In the genomic region with DNA sequence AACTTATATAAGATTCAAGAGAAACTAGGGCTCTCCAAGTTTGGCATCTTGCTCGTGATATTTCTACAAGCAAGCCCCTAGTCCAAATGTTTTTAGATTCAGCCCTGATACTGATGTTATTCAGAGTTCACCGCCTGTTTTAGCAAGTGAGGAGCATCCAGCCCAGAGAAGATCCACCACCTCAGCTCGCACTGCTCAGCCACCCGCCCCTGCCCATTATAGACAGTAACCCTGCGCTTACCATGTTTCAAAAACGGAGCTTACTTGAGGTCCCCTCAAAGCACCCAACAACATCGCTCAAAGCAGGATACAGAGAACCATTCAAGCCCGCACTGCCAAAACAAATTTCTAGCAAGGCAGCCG, we compare ENCODE assay signal across 8 mouse cellular contexts. TPM values are rescaled to one million over a fixed set of nuclear protein-coding genes. Genes with fewer than 3 reads are reported as not detected.
DNase-seq lines count a peak whose midpoint lies in the region; ATAC-seq and TF ChIP-seq lines count a peak whose summit lies in the region.

No protein-coding gene starts in this region.

- peak overlapping the region; percentile 63 for H3K4me3 ChIP-seq in erythroblast, embryonic 14.5 days (replicated peaks)
- H3K4me3 ChIP-seq in spleen, adult 2 months (ENCODE audit: extremely low read depth, insufficient read depth, insufficient read length) = peak overlapping the region; percentile 69
- peak overlapping the region; percentile 67 for H3K4me3 ChIP-seq in liver, embryonic 11.5 days (ENCODE audit: low read depth, low read length)

- no peaks in the 10 kb centered on the region for H3K27me3 ChIP-seq in erythroblast, embryonic 14.5 days (ENCODE audit: control insufficient read depth)
- H3K27me3 ChIP-seq in spleen, adult 2 months (ENCODE audit: control insufficient read depth, insufficient read depth, low read length) = no peaks in the 10 kb centered on the region
- H3K27me3 ChIP-seq in liver, embryonic 11.5 days (replicated peaks; ENCODE audit: control insufficient read depth, insufficient read depth, low read length) = no peaks in the 10 kb centered on the region

- no peaks in the 10 kb centered on the region for H3K9me3 ChIP-seq in erythroblast, embryonic 14.5 days (ENCODE audit: control insufficient read depth, low read length)
- no peaks in the 10 kb centered on the region for H3K9me3 ChIP-seq in liver, embryonic 11.5 days (ENCODE audit: control insufficient read depth, low read length)

- TF ChIP-seq POLR2A in spleen, adult 2 months (IDR thresholded peaks at IDR 0.05; ENCODE audit: low read depth, low read length) = no peak

- H3K9ac ChIP-seq in liver, embryonic 11.5 days (ENCODE audit: low read depth, low read length) = peak overlapping the region; percentile 70

- no peak for DNase-seq in spleen, adult 2 months (ENCODE audit: low read depth in 1 of 2, low spot score in 2 of 2)
- no peak for DNase-seq in spleen, adult 12 weeks (ENCODE audit: low spot score)
- no peak for DNase-seq in liver, embryonic 11.5 days (ENCODE audit: low spot score)
- no peak for DNase-seq in embryo, embryonic 10 days (ENCODE audit: low spot score)
- DNase-seq in layer of hippocampus, postnatal 10 days (ENCODE audit: low spot score in 2 of 2) = no peak
- no peak for DNase-seq in thymus, postnatal 0 days (ENCODE audit: low spot score)

- TF ChIP-seq CTCF in spleen, adult 2 months (IDR thresholded peaks at IDR 0.05; ENCODE audit: extremely low read depth, insufficient read depth, insufficient read length, insufficient replicate concordance) = no peak

- peak overlapping the region; percentile 75 for H3K4me2 ChIP-seq in liver, embryonic 11.5 days

- H3K4me1 ChIP-seq in erythroblast, embryonic 14.5 days (ENCODE audit: control insufficient read depth) = peaks cover 18% of the 10 kb centered on the region
- no peaks in the 10 kb centered on the region for H3K4me1 ChIP-seq in spleen, adult 2 months (ENCODE audit: control insufficient read depth, insufficient read depth, insufficient read length)
- peaks cover 5% of the 10 kb centered on the region; the same call in 1 of the 2 replicates for H3K4me1 ChIP-seq in liver, embryonic 11.5 days (replicated peaks; ENCODE audit: control insufficient read depth, insufficient read depth, low read length)

- H3K27ac ChIP-seq in spleen, adult 2 months (ENCODE audit: insufficient read depth, low read length) = peak overlapping the region; percentile 87
- H3K27ac ChIP-seq in liver, embryonic 11.5 days (ENCODE audit: low read depth, low read length) = peak overlapping the region; percentile 84

- no peak for ATAC-seq in erythroblast, adult 5-6 weeks (replicated peaks; ENCODE audit: low FRiP score, poor library complexity, severe bottlenecking)
- no peak; the same call in 1 of the 2 replicates for ATAC-seq in liver, embryonic 11.5 days (replicated peaks; ENCODE audit: low FRiP score)

- H3K36me3 ChIP-seq in erythroblast, embryonic 14.5 days (ENCODE audit: control insufficient read depth) = no peaks in the 10 kb centered on the region
- H3K36me3 ChIP-seq in spleen, adult 2 months (ENCODE audit: control insufficient read depth, insufficient read depth, low read length) = no peaks in the 10 kb centered on the region
- no peaks in the 10 kb centered on the region for H3K36me3 ChIP-seq in liver, embryonic 11.5 days (ENCODE audit: control insufficient read depth, insufficient read depth, low read length)

- WGBS in spleen, adult 2 months = 2% methylated on average over 9 of the region's 9 CpGs
- WGBS in liver, embryonic 11.5 days = 3% methylated on average over 9 of the region's 9 CpGs

RNA-seq across cellular contexts. Expression of a gene that starts 0.6 kb away (rescaled TPM):
- polyA plus RNA-seq in erythroblast, embryonic 14.5 days (2012) = 0.05 and 0.06 TPM in 2 replicates
- total RNA-seq in erythroblast, adult 5-6 weeks (2015; ENCODE audit: low replicate concordance) = 1.9 and 2.5 TPM in 2 replicates
- 4.2 and 7.9 TPM in 2 replicates for total RNA-seq in erythroblast, adult 5-6 weeks (2017; ENCODE audit: low replicate concordance)
- 1.1 TPM in 2 replicates for polyA plus RNA-seq in spleen, adult 2 months (2012; rRNA removed)
- 14.8 and 17.4 TPM in 2 replicates for polyA plus RNA-seq in liver, embryonic 11.5 days (2014; fragmentation: Nextera tagmentation; extraction: Ambion mirVana)
- total RNA-seq in layer of hippocampus, postnatal 10 days (2021) = 10 to 100 TPM; 20.1 to 23.0 TPM
- polyA plus RNA-seq in thymus, postnatal 0 days (2015; fragmentation: Nextera tagmentation; extraction: Ambion mirVana) = 34.9 and 36.6 TPM in 2 replicates
